Mouse (Mus musculus) thymus, adult 2 months (tissue): ENCODE results near the gene Prss53.

Experiments used
- CTCF ChIP-seq: fragments of 200-500 bp; IDR thresholded peaks from 2 replicates; pipeline ENCODE4 v1.5.1; 2012; ENCODE audit warnings: mild to moderate bottlenecking, control low read depth, low read length, moderate library complexity, borderline replicate concordance; ENCODE audit not compliant: control insufficient read depth, poor library complexity, insufficient read depth; ENCODE audit errors: extremely low read depth
- POLR2A ChIP-seq: fragments of 200-500 bp; IDR thresholded peaks from 2 replicates; pipeline ENCODE4 v1.6.1; 2012; ENCODE audit warnings: mild to moderate bottlenecking, low read length, control low read depth, moderate library complexity; ENCODE audit not compliant: control insufficient read depth, poor library complexity, insufficient read depth; ENCODE audit errors: extremely low read depth

- no peak for TF ChIP-seq POLR2A
- TF ChIP-seq CTCF = no peak
Observed at GRCm38 (mm10) chr7:127928596-127928995, 37.8 kb upstream of the Prss53 start.
